Mouse (Mus musculus) heart, embryonic 16.5 days (tissue): ENCODE measurements at regions not wholly inside any gene's neighbourhood (a gene's known extent, or its start where the extent isn't known, plus 50 kb on each side); places are given as distances from the start of the nearest gene placed in this dataset.

Source experiments
- ATAC-seq: fragments of 200-750 bp; cut with Nextera tagmentation; replicated peaks from 2 replicates; pipeline ENCODE4 v1.8.0; 2017; ENCODE audit warnings: moderate number of reproducible peaks; ENCODE audit not compliant: insufficient read depth, low FRiP score; ENCODE audit errors: extremely low read depth
- H3K27ac ChIP-seq: fragments of 300-500 bp; sonication (generic); 2 replicates; pipeline ENCODE4 v1.5.1; 2014; ENCODE audit warnings: mild to moderate bottlenecking, low read length, control low read depth, moderate library complexity
- H3K27me3 ChIP-seq: fragments of 300-500 bp; sonication (generic); 2 replicates; pipeline ENCODE4 v1.6.1; 2014; ENCODE audit warnings: low read length, mixed read lengths; ENCODE audit not compliant: control insufficient read depth, insufficient read depth
- H3K36me3 ChIP-seq: fragments of 300-500 bp; sonication (generic); 2 replicates; pipeline ENCODE4 v1.6.1; 2014; ENCODE audit not compliant: control insufficient read depth, insufficient read depth
- H3K4me1 ChIP-seq: fragments of 300-500 bp; sonication (generic); 2 replicates; pipeline ENCODE4 v1.6.1; 2014; ENCODE audit warnings: low read length, mixed read lengths; ENCODE audit not compliant: control insufficient read depth, insufficient read depth
- H3K4me2 ChIP-seq: fragments of 300-500 bp; sonication (generic); 2 replicates; pipeline ENCODE4 v1.6.1; 2014; ENCODE audit warnings: low read depth, mild to moderate bottlenecking, control low read depth, low read length
- H3K4me3 ChIP-seq: fragments of 300-500 bp; sonication (generic); 2 replicates; pipeline ENCODE4 v1.5.1; 2014; ENCODE audit warnings: mild to moderate bottlenecking, control low read depth, low read length
- H3K9ac ChIP-seq: fragments of 300-500 bp; sonication (generic); 2 replicates; pipeline ENCODE4 v1.6.1; 2014; ENCODE audit warnings: low read length, control low read depth
- H3K9me3 ChIP-seq: fragments of 300-500 bp; sonication (generic); replicated peaks from 2 replicates; pipeline ENCODE4 v1.6.1; 2016; ENCODE audit warnings: low read length; ENCODE audit not compliant: control insufficient read depth
- WGBS: fragments of 180-500 bp; shearing (Covaris S2); extraction: QIAGEN DNeasy Blood & Tissue Kit; methylation state at CpG from one replicate; pipeline ENCODE4 v1.1.7; 2014; 5-methylcytosine and 5-hydroxymethylcytosine counted together

DNA sequence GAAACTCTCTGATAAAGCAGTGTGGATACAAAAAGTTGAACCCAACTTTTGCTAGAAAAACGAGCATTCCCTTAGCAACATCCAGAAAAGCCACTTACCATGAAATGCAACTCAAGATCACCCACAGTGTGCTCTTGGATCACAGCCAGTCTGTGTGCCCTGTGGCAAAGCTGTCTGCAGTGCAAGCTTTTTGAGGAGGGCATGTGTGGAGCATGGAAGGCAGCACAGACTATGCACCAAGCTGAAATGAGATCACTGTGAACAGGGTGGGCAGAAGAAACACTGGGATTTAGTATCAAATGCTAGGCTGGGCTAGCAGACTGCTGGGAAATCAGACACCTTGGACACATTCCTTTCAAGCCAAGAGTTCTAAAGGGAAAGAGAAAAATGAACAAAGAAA is 162.4 kb downstream of the Sim1 start:
- H3K27me3 ChIP-seq = no peaks in the 10 kb centered on the region
- H3K9me3 ChIP-seq = no peaks in the 10 kb centered on the region
- ATAC-seq = no peak
- no peak overlapping the region for H3K9ac ChIP-seq
- 11% methylated on average over 1 of the region's 1 CpGs for WGBS
- H3K4me3 ChIP-seq = no peak overlapping the region
- H3K4me1 ChIP-seq = no peaks in the 10 kb centered on the region
- H3K36me3 ChIP-seq = no peaks in the 10 kb centered on the region
- no peak overlapping the region for H3K27ac ChIP-seq
- H3K4me2 ChIP-seq = no peak overlapping the region

DNA sequence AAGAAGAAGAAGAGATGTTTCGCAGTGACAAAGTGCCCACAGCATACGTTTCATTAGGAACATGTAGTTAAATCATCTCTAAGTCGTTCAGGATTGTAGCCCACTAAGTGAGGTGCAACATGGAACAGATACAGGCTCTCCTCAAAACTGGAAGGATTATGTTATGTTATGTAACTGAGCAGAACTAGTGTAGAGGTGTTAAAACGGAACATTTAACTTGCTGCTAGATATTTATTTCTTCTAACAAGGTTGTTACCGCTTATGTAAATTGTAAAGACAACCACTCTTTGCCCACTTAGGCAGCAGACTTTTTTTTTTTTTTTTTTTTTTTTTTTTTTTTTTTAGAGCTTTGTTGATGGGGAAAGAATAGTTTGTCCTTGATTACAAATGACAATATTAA is 163.8 kb downstream of the Sim1 start:
- Histone ChIP-seq H3K36me3 (no peaks in the 10 kb centered on the region), H3K4me3 (no peak overlapping the region), H3K27ac (no peak overlapping the region), H3K27me3 (no peaks in the 10 kb centered on the region), H3K9ac (no peak overlapping the region), H3K4me1 (no peaks in the 10 kb centered on the region), H3K4me2 (no peak overlapping the region), H3K9me3 (no peaks in the 10 kb centered on the region)
- ATAC-seq = no peak
- 69% methylated on average over 5 of the region's 5 CpGs for WGBS

DNA sequence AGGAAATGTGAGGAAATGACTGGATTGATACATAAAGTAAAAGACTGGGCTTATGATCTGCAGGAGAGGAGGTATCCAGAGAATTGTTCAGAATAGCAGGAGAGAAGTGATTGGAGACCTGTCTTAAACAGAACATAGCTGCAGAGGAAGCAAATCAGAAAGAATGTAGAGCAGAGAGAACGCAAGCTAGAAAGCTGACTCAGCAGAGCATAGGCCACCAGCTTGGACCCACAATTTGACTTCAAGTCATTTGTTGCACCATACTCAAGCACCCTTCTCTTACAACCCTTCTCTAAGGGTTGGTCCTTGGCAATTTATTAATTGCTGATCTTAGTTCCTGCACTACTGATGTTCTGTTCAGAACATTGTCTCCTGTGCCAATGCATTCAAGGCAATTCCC is 207.0 kb downstream of the Sim1 start:
- Histone ChIP-seq H3K9ac (no peak overlapping the region), H3K4me3 (no peak overlapping the region), H3K27me3 (no peaks in the 10 kb centered on the region), H3K9me3 (no peaks in the 10 kb centered on the region), H3K4me1 (no peaks in the 10 kb centered on the region), H3K27ac (no peak overlapping the region), H3K4me2 (no peak overlapping the region), H3K36me3 (no peaks in the 10 kb centered on the region)
- 83% methylated on average over 1 of the region's 1 CpGs for WGBS
- ATAC-seq = no peak

DNA sequence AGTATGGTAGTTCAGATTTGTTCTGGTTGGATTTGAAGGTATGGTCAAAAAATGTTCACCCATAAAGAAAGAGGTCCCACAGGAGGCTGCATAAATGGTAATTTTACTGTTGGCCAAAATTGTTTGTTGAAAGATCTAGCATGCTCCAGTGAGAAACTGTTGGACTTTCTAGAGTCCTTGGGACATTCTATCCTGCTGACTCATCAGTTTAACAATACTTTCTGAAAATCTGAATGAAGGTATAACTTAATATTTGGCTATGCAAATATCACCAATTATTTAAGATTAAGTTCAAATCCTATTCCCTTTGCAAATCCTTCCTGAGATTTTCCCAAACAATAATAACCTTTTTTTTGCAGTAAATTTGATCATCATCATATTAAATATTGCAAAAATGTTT is 257.3 kb downstream of the Sim1 start:
- no peak overlapping the region for H3K27ac ChIP-seq
- H3K36me3 ChIP-seq = no peaks in the 10 kb centered on the region
- no peaks in the 10 kb centered on the region for H3K9me3 ChIP-seq
- no peak overlapping the region for H3K4me3 ChIP-seq
- no peak overlapping the region for H3K9ac ChIP-seq
- H3K4me2 ChIP-seq = no peak overlapping the region
- no peaks in the 10 kb centered on the region for H3K4me1 ChIP-seq
- ATAC-seq = no peak
- no peaks in the 10 kb centered on the region for H3K27me3 ChIP-seq

DNA sequence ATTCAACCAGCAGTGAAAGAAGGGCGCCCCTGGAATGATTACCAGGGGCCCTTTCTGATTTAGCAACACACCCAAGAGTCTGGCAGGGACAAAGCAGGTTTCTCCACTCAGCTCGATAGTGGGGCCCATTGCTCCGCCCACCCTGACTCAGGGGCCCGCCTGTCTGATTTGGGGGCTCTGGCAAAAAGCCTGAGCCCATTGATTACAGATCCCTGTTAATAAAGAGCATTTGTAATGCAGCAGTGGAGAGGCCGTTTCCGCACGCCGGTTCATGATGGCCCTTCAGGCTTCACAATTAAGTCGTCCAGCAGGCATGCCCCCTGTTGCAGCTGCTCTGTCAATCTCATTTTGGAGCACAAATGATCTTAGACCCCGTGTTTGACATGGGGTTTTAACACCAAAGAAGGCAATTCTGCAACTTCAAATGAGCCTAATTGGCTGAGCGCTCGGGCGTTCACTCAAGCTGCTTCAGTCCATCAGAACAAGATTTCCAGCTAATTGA is 259.0 kb downstream of the Sim1 start:
- ATAC-seq = no peak
- H3K9me3 ChIP-seq = no peaks in the 10 kb centered on the region
- WGBS = 46% methylated on average over 13 of the region's 13 CpGs
- no peaks in the 10 kb centered on the region for H3K27me3 ChIP-seq
- H3K4me3 ChIP-seq = no peak overlapping the region
- no peaks in the 10 kb centered on the region for H3K4me1 ChIP-seq
- H3K36me3 ChIP-seq = no peaks in the 10 kb centered on the region
- H3K9ac ChIP-seq = no peak overlapping the region
- H3K27ac ChIP-seq = no peak overlapping the region
- H3K4me2 ChIP-seq = 0 out of 2 replicates have a peak overlapping the region, but pooled peaks have one; percentile 24

DNA sequence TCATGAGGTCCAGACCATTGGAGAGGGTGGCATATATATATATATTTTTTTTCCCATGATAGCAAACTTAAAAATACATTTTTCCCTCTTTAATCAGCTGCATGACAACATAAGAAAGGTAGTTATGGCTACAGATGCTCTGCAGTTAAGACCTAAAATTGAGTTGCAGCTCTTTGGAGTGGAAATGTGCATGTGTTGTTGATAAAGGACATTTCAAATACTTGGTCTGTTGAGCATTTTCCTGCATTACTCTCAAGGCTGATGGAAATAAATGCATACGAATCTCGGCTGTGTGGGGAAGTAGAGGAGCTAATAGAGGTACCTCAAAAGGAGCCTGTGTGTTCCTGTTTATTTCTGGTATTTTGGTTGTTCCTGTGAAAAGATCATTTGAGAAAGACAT is 259.5 kb downstream of the Sim1 start:
- Histone ChIP-seq H3K27me3 (no peaks in the 10 kb centered on the region), H3K9ac (no peak overlapping the region), H3K4me1 (no peaks in the 10 kb centered on the region), H3K9me3 (no peaks in the 10 kb centered on the region), H3K27ac (no peak overlapping the region), H3K36me3 (no peaks in the 10 kb centered on the region), H3K4me3 (no peak overlapping the region), H3K4me2 (no peak overlapping the region)
- no peak for ATAC-seq
- WGBS = 77% methylated on average over 2 of the region's 2 CpGs

DNA sequence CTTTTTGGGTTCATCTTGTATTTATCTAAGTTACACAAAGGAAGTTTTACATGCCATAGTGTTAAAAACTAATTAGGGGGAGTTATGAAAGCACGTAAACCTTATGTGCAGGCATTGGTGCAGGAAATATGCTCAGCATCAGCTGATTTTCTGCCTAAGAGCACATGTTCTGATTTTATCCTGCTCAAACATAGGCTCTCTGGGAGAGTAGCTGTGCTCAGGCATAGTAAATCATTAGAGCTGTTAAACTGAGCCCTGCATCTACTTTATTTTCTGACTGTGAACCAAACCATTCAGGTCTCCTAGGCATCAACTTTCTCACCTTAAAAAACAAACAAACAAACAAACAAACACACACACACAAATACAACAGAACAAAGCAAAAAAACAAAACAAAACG is 260.2 kb downstream of the Sim1 start:
- H3K27ac ChIP-seq = no peak overlapping the region
- WGBS = 75% methylated on average over 2 of the region's 2 CpGs
- H3K27me3 ChIP-seq = no peaks in the 10 kb centered on the region
- H3K9me3 ChIP-seq = no peaks in the 10 kb centered on the region
- H3K4me1 ChIP-seq = no peaks in the 10 kb centered on the region
- H3K36me3 ChIP-seq = no peaks in the 10 kb centered on the region
- no peak overlapping the region for H3K4me3 ChIP-seq
- H3K4me2 ChIP-seq = no peak overlapping the region
- no peak overlapping the region for H3K9ac ChIP-seq
- ATAC-seq = no peak

DNA sequence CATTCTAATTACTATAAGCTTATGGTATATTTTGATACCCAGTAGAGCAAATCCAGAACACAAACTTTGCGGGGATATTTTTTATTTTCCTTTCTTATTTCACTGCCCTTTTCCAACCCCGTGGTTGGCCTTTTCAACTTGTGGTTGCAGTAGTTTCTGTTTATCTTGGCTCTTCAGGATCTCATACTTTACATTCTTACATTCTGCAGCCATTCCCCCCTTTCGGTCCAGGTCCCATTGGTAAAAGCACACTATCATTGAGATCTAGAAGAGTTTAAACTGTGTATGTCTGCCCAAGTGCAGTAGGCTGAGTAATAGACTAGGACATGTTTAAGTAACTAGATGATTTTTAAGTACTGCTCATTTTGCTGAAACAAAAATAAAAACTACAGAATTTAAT is 279.1 kb downstream of the Sim1 start:
- Histone ChIP-seq H3K4me1 (no peaks in the 10 kb centered on the region), H3K27me3 (no peaks in the 10 kb centered on the region), H3K27ac (no peak overlapping the region), H3K36me3 (no peaks in the 10 kb centered on the region), H3K9ac (no peak overlapping the region), H3K4me3 (no peak overlapping the region), H3K4me2 (no peak overlapping the region), H3K9me3 (no peaks in the 10 kb centered on the region)
- WGBS = 29% methylated on average over 3 of the region's 3 CpGs
- ATAC-seq = no peak

DNA sequence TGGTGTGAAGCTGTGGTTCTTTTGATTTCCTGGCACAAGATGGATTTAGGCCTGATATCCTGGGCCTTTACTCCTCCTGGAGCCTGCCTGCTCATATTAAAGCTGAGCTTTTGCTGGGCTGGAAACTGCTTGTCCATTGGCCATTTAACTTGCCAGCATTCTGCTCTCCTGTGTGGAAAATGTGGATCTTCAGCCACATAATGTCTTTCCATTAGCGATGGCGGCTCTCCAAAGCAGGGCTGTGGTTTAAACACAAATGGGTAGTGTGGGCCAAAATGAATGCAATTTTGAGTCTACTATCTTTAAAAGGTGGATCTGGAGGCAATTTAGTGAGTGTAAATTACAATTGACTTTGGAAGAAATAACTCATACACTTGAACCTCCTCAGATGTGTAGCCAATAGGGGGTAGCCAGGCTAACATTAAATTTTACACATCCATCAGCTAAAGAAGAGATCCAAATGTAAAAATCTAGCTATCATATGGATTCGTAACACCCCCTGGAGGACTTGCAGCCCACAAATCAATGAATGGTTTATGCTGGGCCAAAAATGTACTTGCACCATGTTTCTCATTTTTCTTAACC is 281.5 kb downstream of the Sim1 start:
- H3K9me3 ChIP-seq = no peaks in the 10 kb centered on the region
- WGBS = 88% methylated on average over 3 of the region's 3 CpGs

More for the DNA sequence above, 281.5 kb downstream of the Sim1 start:
- Histone ChIP-seq H3K4me1 (no peaks in the 10 kb centered on the region), H3K4me2 (no peak overlapping the region), H3K27ac (no peak overlapping the region), H3K36me3 (no peaks in the 10 kb centered on the region), H3K9ac (no peak overlapping the region), H3K27me3 (no peaks in the 10 kb centered on the region), H3K4me3 (no peak overlapping the region)
- ATAC-seq = no peak
